Comparison of ENCODE assay signal across 15 mouse cellular contexts in the genomic region with DNA sequence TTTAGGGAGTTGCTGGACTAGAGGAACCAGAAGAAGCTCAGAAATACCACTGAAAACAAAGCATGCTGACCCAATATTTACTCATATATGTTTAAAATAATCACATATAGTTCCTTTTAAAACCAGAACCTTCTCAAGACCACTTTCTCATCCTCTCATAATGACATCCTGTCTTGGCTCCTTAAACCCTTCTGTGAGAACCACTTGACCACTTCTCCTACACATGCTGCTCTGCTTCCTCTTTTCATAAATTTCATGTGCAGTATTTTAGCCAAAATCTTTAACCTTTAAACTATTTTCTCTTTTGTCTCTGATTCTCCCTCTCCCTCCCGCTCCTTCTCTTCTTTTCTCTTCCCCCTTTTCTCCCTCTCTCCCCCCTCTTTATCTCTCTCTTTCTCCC.
"Had no signal": no experiment of that assay in that cellular context is flagged by ENCODE, and none has a peak within 500 bp of the region (broad histone marks: within the 10 kb centered on the region; RNA-seq: fewer than 3 reads in every experiment).

No protein-coding gene starts in this region.

- H3K36me3 ChIP-seq: neural tube, embryonic 15.5 days; stomach, embryonic 15.5 days had no signal

- H3K9me3 ChIP-seq: stomach, embryonic 15.5 days had no signal

- H3K4me2 ChIP-seq: neural tube, embryonic 15.5 days; stomach, embryonic 15.5 days had no signal

- H3K27ac ChIP-seq: neural tube, embryonic 15.5 days; stomach, embryonic 15.5 days; stomach, postnatal 0 days had no signal

- H3K4me3 ChIP-seq: neural tube, embryonic 15.5 days; stomach, embryonic 15.5 days had no signal

- H3K4me1 ChIP-seq: neural tube, embryonic 15.5 days; stomach, embryonic 15.5 days had no signal

- H3K27me3 ChIP-seq: neural tube, embryonic 15.5 days; stomach, embryonic 15.5 days had no signal

- DNase-seq: retina, postnatal 1 day; right cerebral cortex, adult 18-20 months; right cerebral cortex, postnatal 14 days; right cerebral cortex, postnatal 25 days; right cerebral cortex, postnatal 4 days; spleen, adult 18-20 months; thymus, adult 18-20 months; thymus, adult 2 months; thymus, postnatal 14 days; thymus, postnatal 25 days; thymus, postnatal 36 days; thymus, postnatal 4 days had no signal

- H3K9ac ChIP-seq: neural tube, embryonic 15.5 days; stomach, embryonic 15.5 days had no signal
